In genomic region chr11:22782705-22783124, GRCm38 (mm10) we compare ENCODE assay signal across 11 mouse cellular contexts.
DNase-seq lines count a peak whose midpoint lies in the region; ATAC-seq and TF ChIP-seq lines count a peak whose summit lies in the region.
"Had no signal": no experiment of that assay in that cellular context is flagged by ENCODE, and none has a peak within 500 bp of the region (broad histone marks: within the 10 kb centered on the region; RNA-seq: fewer than 3 reads in every experiment).

No protein-coding gene starts in this region.

- no peak for DNase-seq in kidney, adult 11 months
- peak; percentile 46 for DNase-seq in lung, postnatal 0 days (ENCODE audit: low spot score)
- DNase-seq in stomach, postnatal 0 days (ENCODE audit: low spot score), result peak; percentile 31
- DNase-seq in MN1 (ENCODE audit: low spot score), result no peak
- no peak for DNase-seq in right cerebral cortex, postnatal 4 days
- no peak for DNase-seq in left cerebral cortex, postnatal 36 days (ENCODE audit: low spot score in 2 of 2)

- H3K9ac ChIP-seq in kidney, embryonic 14.5 days (ENCODE audit: low read depth, low read length), result no peak overlapping the region
- H3K9ac ChIP-seq in lung, postnatal 0 days (replicated peaks; ENCODE audit: low read depth), result no peak overlapping the region
- H3K9ac ChIP-seq in stomach, postnatal 0 days (ENCODE audit: low read length), result no peak overlapping the region
- H3K9ac ChIP-seq: hindbrain, embryonic 15.5 days had no signal

- no peak overlapping the region for H3K4me3 ChIP-seq in kidney, embryonic 14.5 days (ENCODE audit: low read length)
- H3K4me3 ChIP-seq in lung, postnatal 0 days (ENCODE audit: low read depth, low read length), result no peak overlapping the region
- no peak overlapping the region for H3K4me3 ChIP-seq in stomach, postnatal 0 days (ENCODE audit: low read depth, low read length)
- H3K4me3 ChIP-seq: hindbrain, embryonic 15.5 days; myocyte had no signal

- H3K27ac ChIP-seq in kidney, embryonic 14.5 days (ENCODE audit: low read depth, low read length), result no peak overlapping the region
- no peak overlapping the region for H3K27ac ChIP-seq in lung, postnatal 0 days (ENCODE audit: low read length)
- H3K27ac ChIP-seq in stomach, postnatal 0 days (replicated peaks), result no peak overlapping the region
- H3K27ac ChIP-seq: hindbrain, embryonic 15.5 days had no signal

- no peak for TF ChIP-seq CTCF in lung, postnatal 0 days (IDR thresholded peaks at IDR 0.05)
- TF ChIP-seq CTCF in stomach, postnatal 0 days (IDR thresholded peaks at IDR 0.05; ENCODE audit: low read depth), result no peak

- 0 out of 2 replicates have a peak overlapping the region, but pooled peaks have one; percentile 5 for H3K4me2 ChIP-seq in kidney, embryonic 14.5 days (replicated peaks; ENCODE audit: low read depth, low read length)
- peak overlapping the region; percentile 29; the same call in 1 of the 2 replicates for H3K4me2 ChIP-seq in lung, postnatal 0 days (replicated peaks; ENCODE audit: low read depth, low read length)
- H3K4me2 ChIP-seq in stomach, postnatal 0 days (replicated peaks; ENCODE audit: low read depth), result no peak overlapping the region; the same call in 1 of the 2 replicates
- H3K4me2 ChIP-seq: hindbrain, embryonic 15.5 days had no signal

- no peaks in the 10 kb centered on the region for H3K27me3 ChIP-seq in kidney, embryonic 14.5 days (ENCODE audit: control insufficient read depth, insufficient read depth, low read length)
- H3K27me3 ChIP-seq in lung, postnatal 0 days (replicated peaks; ENCODE audit: insufficient read depth, low read length), result no peaks in the 10 kb centered on the region
- no peaks in the 10 kb centered on the region for H3K27me3 ChIP-seq in stomach, postnatal 0 days (ENCODE audit: control insufficient read depth, insufficient read depth, low read length)
- H3K27me3 ChIP-seq: hindbrain, embryonic 15.5 days; Patski had no signal

- 65% methylated on average over 13 of the region's 13 CpGs for WGBS in kidney, embryonic 14.5 days
- 46% methylated on average over 13 of the region's 13 CpGs for WGBS in lung, postnatal 0 days
- WGBS in stomach, postnatal 0 days, result 45% methylated on average over 13 of the region's 13 CpGs

- intact Hi-C loops in left cerebral cortex, postnatal 36 days (cut with DNase I), result no loop called here

- TF ChIP-seq EP300 in lung, postnatal 0 days (IDR thresholded peaks at IDR 0.05), result no peak
- TF ChIP-seq EP300 in stomach, postnatal 0 days (optimal IDR thresholded peaks at IDR 0.05), result no peak

- H3K9me3 ChIP-seq in kidney, embryonic 14.5 days (ENCODE audit: control insufficient read depth, low read length), result no peaks in the 10 kb centered on the region
- no peaks in the 10 kb centered on the region for H3K9me3 ChIP-seq in lung, postnatal 0 days (ENCODE audit: low read length)
- no peaks in the 10 kb centered on the region for H3K9me3 ChIP-seq in stomach, postnatal 0 days (ENCODE audit: control insufficient read depth, low read length)
- H3K9me3 ChIP-seq: hindbrain, embryonic 15.5 days had no signal

- no peaks in the 10 kb centered on the region for H3K36me3 ChIP-seq in kidney, embryonic 14.5 days (ENCODE audit: control insufficient read depth, insufficient read depth, low read length)
- H3K36me3 ChIP-seq in lung, postnatal 0 days (ENCODE audit: insufficient read depth, low read length), result no peaks in the 10 kb centered on the region
- no peaks in the 10 kb centered on the region for H3K36me3 ChIP-seq in stomach, postnatal 0 days (ENCODE audit: control insufficient read depth, insufficient read depth, low read length)
- H3K36me3 ChIP-seq: hindbrain, embryonic 15.5 days had no signal

- H3K4me1 ChIP-seq in kidney, embryonic 14.5 days (ENCODE audit: control insufficient read depth, insufficient read depth, low read length), result 0 out of 2 replicates have a peak, but pooled peaks cover 7% of the 10 kb centered on the region
- H3K4me1 ChIP-seq in lung, postnatal 0 days (ENCODE audit: insufficient read depth, low read depth, low read length), result 0 out of 2 replicates have a peak, but pooled peaks cover 4% of the 10 kb centered on the region
- no peaks in the 10 kb centered on the region for H3K4me1 ChIP-seq in stomach, postnatal 0 days (replicated peaks; ENCODE audit: control insufficient read depth, insufficient read depth)
- H3K4me1 ChIP-seq: hindbrain, embryonic 15.5 days had no signal

- ATAC-seq in kidney, embryonic 14.5 days (ENCODE audit: low FRiP score, low TSS enrichment), result peak; percentile 69; the same call in 1 of the 2 replicates
- ATAC-seq in common myeloid progenitor, adult 5-6 weeks (replicated peaks; ENCODE audit: low read depth, poor library complexity, severe bottlenecking), result peak; percentile 66
- ATAC-seq in lung, postnatal 0 days, result peak; percentile 49; the same call in 1 of the 2 replicates
- ATAC-seq in stomach, postnatal 0 days (ENCODE audit: low FRiP score, low TSS enrichment), result peak; percentile 51; the same call in 1 of the 2 replicates
- ATAC-seq: Patski had no signal

Comparison
In these comparisons a context has a peak if more than half of its experiments do, and no peak if none do; other contexts are left out.
1. DNase-seq: peak in lung, postnatal 0 days (single experiment) and stomach, postnatal 0 days (single experiment); none in kidney, adult 11 months (single experiment), MN1 (single experiment), right cerebral cortex, postnatal 4 days (single experiment) and left cerebral cortex, postnatal 36 days (0 of 2).
2. Peak in every context shown above with its lines, with median percentiles within 50 percentile points of each other: ATAC-seq.